In the genomic region with DNA sequence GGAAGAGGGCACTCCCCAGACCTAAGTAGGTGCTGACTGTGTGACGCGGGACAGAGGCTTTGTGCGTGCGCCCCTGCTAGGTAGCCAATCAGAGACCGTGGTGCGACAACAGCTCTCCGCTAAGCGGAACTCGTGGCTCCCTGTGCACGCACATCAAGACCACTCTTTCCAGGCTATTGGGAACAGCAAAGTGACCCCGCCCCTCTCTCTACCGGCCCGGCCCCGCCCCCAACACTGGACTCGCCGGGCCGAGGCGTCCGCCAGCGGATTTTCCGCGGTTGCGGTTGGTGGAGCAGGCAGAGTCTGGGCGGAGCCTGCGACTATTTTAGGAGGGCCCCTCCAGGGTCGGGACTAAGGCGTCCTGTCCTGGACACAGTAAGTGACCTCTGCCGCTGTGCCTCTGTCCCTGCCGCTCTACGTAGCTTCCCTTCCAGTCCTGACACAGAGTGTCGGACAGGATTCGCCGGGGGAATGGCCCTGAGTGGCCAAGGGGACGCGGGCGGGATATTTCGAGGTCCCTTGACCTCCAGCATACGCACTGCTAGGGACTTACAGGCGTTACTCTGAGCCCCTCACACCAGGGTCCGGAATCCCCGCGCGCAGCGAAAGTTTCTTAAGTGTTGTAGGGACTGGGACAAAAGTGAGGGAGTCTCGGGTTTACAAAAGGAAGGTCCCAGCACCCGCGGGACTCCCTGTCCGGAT, we compare ENCODE assay signal across 8 mouse cellular contexts. TPM values are rescaled to one million over a fixed set of nuclear protein-coding genes. Genes with fewer than 3 reads are reported as not detected.
DNase-seq lines count a peak whose midpoint lies in the region; ATAC-seq lines count a peak whose summit lies in the region.

TSS of gene Tnfaip2 (plus strand) at position 161 of the 702 bp plus-strand sequence.

- no peaks in the 10 kb centered on the region for H3K36me3 ChIP-seq in forebrain, embryonic 12.5 days (replicated peaks)
- no peaks in the 10 kb centered on the region; the same call in 1 of the 2 replicates for H3K36me3 ChIP-seq in limb, embryonic 11.5 days (ENCODE audit: control insufficient read depth, insufficient read depth, low read length)
- no peaks in the 10 kb centered on the region for H3K36me3 ChIP-seq in midbrain, embryonic 11.5 days (ENCODE audit: control insufficient read depth, insufficient read depth, low read length)
- H3K36me3 ChIP-seq in stomach, embryonic 14.5 days (ENCODE audit: control insufficient read depth, insufficient read depth, low read length): no peaks in the 10 kb centered on the region

- peak within 1 kb of the TSS; percentile 39 for H3K4me3 ChIP-seq in forebrain, embryonic 12.5 days (replicated peaks)
- peak within 1 kb of the TSS; percentile 39 for H3K4me3 ChIP-seq in limb, embryonic 11.5 days (ENCODE audit: low read depth, low read length)
- H3K4me3 ChIP-seq in midbrain, embryonic 11.5 days (ENCODE audit: low read depth, low read length): peak within 1 kb of the TSS; percentile 36
- peak within 1 kb of the TSS; percentile 27 for H3K4me3 ChIP-seq in stomach, embryonic 14.5 days (ENCODE audit: low read depth, low read length)

- H3K9ac ChIP-seq in forebrain, embryonic 12.5 days: no peak within 1 kb of the TSS
- no peak within 1 kb of the TSS for H3K9ac ChIP-seq in limb, embryonic 11.5 days (ENCODE audit: low read length)
- H3K9ac ChIP-seq in midbrain, embryonic 11.5 days (ENCODE audit: low read length): peak within 1 kb of the TSS; percentile 45
- no peak within 1 kb of the TSS for H3K9ac ChIP-seq in stomach, embryonic 14.5 days (replicated peaks; ENCODE audit: low read depth, low read length)

- peaks cover 26% of the 10 kb centered on the region for H3K4me1 ChIP-seq in forebrain, embryonic 12.5 days
- peaks cover 12% of the 10 kb centered on the region for H3K4me1 ChIP-seq in limb, embryonic 11.5 days (ENCODE audit: control insufficient read depth, insufficient read depth, low read length)
- peaks cover 16% of the 10 kb centered on the region for H3K4me1 ChIP-seq in midbrain, embryonic 11.5 days (ENCODE audit: control insufficient read depth, insufficient read depth, low read length)
- H3K4me1 ChIP-seq in stomach, embryonic 14.5 days (ENCODE audit: control insufficient read depth, insufficient read depth, low read length): 0 out of 2 replicates have a peak, but pooled peaks cover 8% of the 10 kb centered on the region

- no peak within 1 kb of the TSS for H3K27ac ChIP-seq in forebrain, embryonic 12.5 days
- no peak within 1 kb of the TSS for H3K27ac ChIP-seq in limb, embryonic 11.5 days (replicated peaks; ENCODE audit: low read depth, low read length)
- no peak within 1 kb of the TSS for H3K27ac ChIP-seq in midbrain, embryonic 11.5 days (ENCODE audit: low read depth, low read length)
- H3K27ac ChIP-seq in stomach, embryonic 14.5 days (ENCODE audit: low read length): no peak within 1 kb of the TSS

- ATAC-seq in forebrain, embryonic 12.5 days (ENCODE audit: low FRiP score): peak; percentile 82
- ATAC-seq in limb, embryonic 11.5 days (ENCODE audit: insufficient number of reproducible peaks, low FRiP score, low TSS enrichment, low read depth): peak; percentile 72
- ATAC-seq in midbrain, embryonic 11.5 days (ENCODE audit: low FRiP score): peak; percentile 93
- peak; percentile 62; the same call in 1 of the 2 replicates for ATAC-seq in stomach, embryonic 14.5 days (ENCODE audit: insufficient number of reproducible peaks, insufficient read depth, low FRiP score, low read depth)

- DNase-seq in CD4-positive helper T cell, adult 2 months (ENCODE audit: low read depth, low spot score): peak; percentile 16
- peak; percentile 79 for DNase-seq in adrenal gland, adult 8-10 months
- DNase-seq in heart, postnatal 36 days: peak; percentile 81 to 86
- DNase-seq in limb, embryonic 11.5 days (ENCODE audit: low spot score): peak; percentile 81
- DNase-seq in midbrain, embryonic 11.5 days (ENCODE audit: low spot score, missing footprints): peak; percentile 97
- DNase-seq in frontal cortex, adult 2 months (ENCODE audit: extremely low spot score in 1 of 2, low spot score in 1 of 2): no peak

- H3K27me3 ChIP-seq in forebrain, embryonic 12.5 days: peaks cover 94% of the 10 kb centered on the region
- H3K27me3 ChIP-seq in limb, embryonic 11.5 days (ENCODE audit: control insufficient read depth, insufficient read depth, low read length): peaks cover 67% of the 10 kb centered on the region
- H3K27me3 ChIP-seq in midbrain, embryonic 11.5 days (ENCODE audit: control insufficient read depth, insufficient read depth, low read length): peaks cover 57% of the 10 kb centered on the region
- H3K27me3 ChIP-seq in stomach, embryonic 14.5 days (ENCODE audit: control insufficient read depth, insufficient read depth, low read length): peaks cover 63% of the 10 kb centered on the region

- no peaks in the 10 kb centered on the region for H3K9me3 ChIP-seq in forebrain, embryonic 12.5 days
- no peaks in the 10 kb centered on the region for H3K9me3 ChIP-seq in limb, embryonic 11.5 days (ENCODE audit: control insufficient read depth, low read length)
- H3K9me3 ChIP-seq in midbrain, embryonic 11.5 days (ENCODE audit: control insufficient read depth, low read length): no peaks in the 10 kb centered on the region
- no peaks in the 10 kb centered on the region for H3K9me3 ChIP-seq in stomach, embryonic 14.5 days (ENCODE audit: control insufficient read depth, low read depth, low read length)

- peak within 1 kb of the TSS; percentile 69 for H3K4me2 ChIP-seq in forebrain, embryonic 12.5 days
- H3K4me2 ChIP-seq in limb, embryonic 11.5 days (ENCODE audit: low read depth, severe bottlenecking): peak within 1 kb of the TSS; percentile 70
- H3K4me2 ChIP-seq in midbrain, embryonic 11.5 days: peak within 1 kb of the TSS; percentile 85
- H3K4me2 ChIP-seq in stomach, embryonic 14.5 days (replicated peaks; ENCODE audit: low read depth, low read length): peak within 1 kb of the TSS; percentile 65

- WGBS in forebrain, embryonic 12.5 days: under 1% methylated on average over 48 of the region's 48 CpGs
- WGBS in limb, embryonic 11.5 days: under 1% methylated on average over 48 of the region's 48 CpGs
- WGBS in midbrain, embryonic 11.5 days: under 1% methylated on average over 48 of the region's 48 CpGs
- 1% methylated on average over 48 of the region's 48 CpGs for WGBS in stomach, embryonic 14.5 days

- intact Hi-C loops in heart, postnatal 36 days (cut with DNase I): no loop called here

RNA-seq across cellular contexts. Expression of gene Tnfaip2, which starts in this region (rescaled TPM):
- total RNA-seq in adrenal gland, adult 8-10 months (2022): 10 to 100 TPM; 14.3 to 28.0 (median 17.7) TPM
- 1.5 and 2.2 TPM in 2 replicates for polyA plus RNA-seq in forebrain, embryonic 12.5 days (2016; fragmentation: Nextera tagmentation; extraction: Ambion mirVana)
- total RNA-seq in heart, postnatal 36 days (2021): 10 to 100 TPM; 32.7 to 38.8 TPM
- polyA plus RNA-seq in limb, embryonic 11.5 days (2014; fragmentation: Nextera tagmentation; extraction: Ambion mirVana): 3.1 and 5.5 TPM in 2 replicates
- polyA plus RNA-seq in midbrain, embryonic 11.5 days (2014; fragmentation: Nextera tagmentation; extraction: Ambion mirVana): 1.1 and 2.3 TPM in 2 replicates
- polyA plus RNA-seq in stomach, embryonic 14.5 days (2014; fragmentation: Nextera tagmentation; extraction: Ambion mirVana): 3.5 and 5.0 TPM in 2 replicates
- polyA plus RNA-seq in frontal cortex, adult 2 months (2012; rRNA removed): 1.0 and 1.5 TPM in 2 replicates

Comparison
In these comparisons a context has a peak if more than half of its experiments do, and no peak if none do; other contexts are left out.
1. DNase-seq: peak in CD4-positive helper T cell, adult 2 months (single experiment), adrenal gland, adult 8-10 months (single experiment), heart, postnatal 36 days (2 of 2), limb, embryonic 11.5 days (single experiment) and midbrain, embryonic 11.5 days (single experiment); none in frontal cortex, adult 2 months (0 of 2).
2. Peak in every context shown above with its lines, with median percentiles within 50 percentile points of each other: ATAC-seq, H3K4me2 ChIP-seq and H3K4me3 ChIP-seq.